Mouse (Mus musculus): Measurements from ENCODE around the gene Gna12. TPM values are rescaled to one million over a fixed set of nuclear protein-coding genes. Genes with fewer than 3 reads are reported as not detected.

Gna12 gene
- total RNA-seq (2015; ENCODE audit: low replicate concordance) (12.1 and 16.1 TPM in 2 replicates), total RNA-seq (2017; ENCODE audit: low replicate concordance) (9.9 and 11.5 TPM in 2 replicates)

DNA sequence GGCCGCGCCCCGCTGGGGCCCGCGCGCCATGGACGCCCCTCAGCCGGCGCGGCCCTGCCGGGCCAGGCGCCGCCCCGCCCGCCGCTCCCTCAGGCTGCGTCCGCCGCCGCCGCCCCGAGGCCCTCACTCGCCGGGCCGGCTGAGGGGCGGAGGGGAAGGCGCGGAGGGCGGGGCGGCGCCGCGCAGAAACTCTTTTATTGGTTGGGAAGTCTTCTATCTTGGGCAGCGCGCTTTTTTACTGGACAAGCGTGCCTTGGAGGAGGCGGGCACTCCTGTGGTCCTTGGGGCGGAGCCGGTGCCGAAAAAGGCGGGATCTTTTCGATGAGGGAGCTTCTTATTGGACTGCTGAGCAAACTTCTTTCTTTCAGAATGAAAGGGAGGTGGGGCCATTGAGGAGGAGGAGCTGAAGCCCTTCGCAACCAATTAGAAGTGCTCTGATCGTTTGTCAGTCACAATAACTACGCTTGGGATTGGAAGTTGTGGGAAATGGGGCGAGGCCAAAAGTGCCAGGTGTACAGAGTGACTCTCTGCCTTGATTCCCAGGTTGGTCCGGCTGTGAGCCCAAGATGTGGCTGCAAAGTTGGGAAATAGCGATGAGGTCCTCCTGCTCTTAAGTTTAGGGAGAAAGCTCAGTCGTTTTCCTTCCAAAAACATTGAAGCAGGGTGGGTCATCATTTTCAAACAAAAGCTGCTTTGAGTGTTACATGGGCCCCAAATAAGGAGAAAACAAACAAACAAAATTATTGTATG, at the start of gene Gna12:
Gna12 (minus strand) TSS at position 118 of the 750 bp plus-strand sequence.
- ATAC-seq (replicated peaks; ENCODE audit: low FRiP score, poor library complexity, severe bottlenecking): peak; percentile 95

DNA sequence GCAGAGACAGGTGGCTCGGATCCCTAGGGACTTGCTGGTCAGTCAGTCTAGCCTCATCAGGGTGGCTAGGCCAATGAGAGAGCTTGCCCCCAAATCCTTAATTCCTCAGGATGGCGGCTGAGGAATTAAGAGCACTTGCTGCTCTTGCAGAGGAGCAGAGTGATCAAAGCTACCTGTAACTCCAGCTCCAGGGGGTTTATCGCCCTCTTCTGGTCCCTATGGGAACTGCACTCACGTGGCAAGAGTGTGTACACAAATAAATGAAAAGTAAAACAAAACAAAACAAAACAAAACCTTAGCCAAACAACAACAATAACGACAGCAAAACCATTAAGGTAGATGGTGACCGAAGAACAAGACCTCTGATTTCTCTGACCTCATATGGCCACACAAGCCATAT, 48.4 kb upstream of the Gna12 start:
- no peak for ATAC-seq (replicated peaks; ENCODE audit: low FRiP score, poor library complexity, severe bottlenecking)

DNA sequence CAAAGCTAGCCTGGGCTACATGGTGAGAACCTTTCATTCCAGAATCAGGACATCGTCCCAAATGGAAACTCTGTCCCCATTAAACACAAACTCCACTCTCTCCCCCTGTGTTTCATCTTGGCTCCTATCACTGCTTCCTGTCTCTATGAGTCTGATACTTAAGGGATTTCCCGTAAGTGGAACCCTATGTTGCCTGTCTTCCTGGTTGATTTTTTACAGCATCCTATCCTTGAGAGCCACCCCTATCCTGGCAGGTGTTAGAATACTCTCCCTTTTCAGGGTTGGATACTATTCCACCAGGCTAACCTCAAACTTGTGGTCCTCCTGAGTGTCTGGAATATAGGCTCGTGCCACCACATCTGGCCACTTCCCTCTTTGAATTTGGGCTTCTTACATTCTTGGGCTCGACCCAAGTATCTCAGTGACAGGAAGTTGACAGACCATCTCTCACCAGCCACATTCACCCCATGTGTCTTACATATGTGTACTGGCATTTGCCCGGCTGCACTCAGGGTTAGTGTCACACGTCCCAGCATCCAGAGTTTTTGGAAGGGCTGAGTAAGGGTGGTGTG, 43.6 kb upstream of the Gna12 start:
- no peak for ATAC-seq (replicated peaks; ENCODE audit: low FRiP score, poor library complexity, severe bottlenecking)

DNA sequence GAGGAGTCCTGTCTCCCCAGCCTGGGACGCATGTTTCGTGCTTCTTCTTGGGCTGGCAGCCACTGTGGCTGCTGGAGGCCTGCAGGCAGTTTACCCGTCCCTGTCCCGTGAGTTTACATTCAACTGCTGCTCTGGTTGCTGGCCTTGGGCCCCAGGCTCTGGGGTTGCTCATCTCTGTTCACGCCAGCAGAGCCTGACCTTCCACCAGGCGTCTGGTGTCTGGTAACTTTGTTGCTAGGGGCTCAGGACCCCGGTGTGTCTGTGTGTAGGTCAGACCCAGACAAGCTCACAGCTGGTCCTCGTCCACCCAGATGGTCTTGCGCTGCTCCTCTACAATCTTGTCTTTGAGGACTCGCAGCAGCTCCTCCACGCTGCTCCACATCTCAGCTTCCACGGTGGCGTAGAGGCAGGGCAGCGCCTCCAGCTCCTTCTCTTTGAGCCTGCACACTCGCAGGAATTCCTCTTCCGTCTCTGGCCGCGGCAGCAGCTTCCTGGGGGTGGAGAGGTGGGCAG, 42.9 kb upstream of the Gna12 start:
- no peak for ATAC-seq (replicated peaks; ENCODE audit: low FRiP score, poor library complexity, severe bottlenecking)

DNA sequence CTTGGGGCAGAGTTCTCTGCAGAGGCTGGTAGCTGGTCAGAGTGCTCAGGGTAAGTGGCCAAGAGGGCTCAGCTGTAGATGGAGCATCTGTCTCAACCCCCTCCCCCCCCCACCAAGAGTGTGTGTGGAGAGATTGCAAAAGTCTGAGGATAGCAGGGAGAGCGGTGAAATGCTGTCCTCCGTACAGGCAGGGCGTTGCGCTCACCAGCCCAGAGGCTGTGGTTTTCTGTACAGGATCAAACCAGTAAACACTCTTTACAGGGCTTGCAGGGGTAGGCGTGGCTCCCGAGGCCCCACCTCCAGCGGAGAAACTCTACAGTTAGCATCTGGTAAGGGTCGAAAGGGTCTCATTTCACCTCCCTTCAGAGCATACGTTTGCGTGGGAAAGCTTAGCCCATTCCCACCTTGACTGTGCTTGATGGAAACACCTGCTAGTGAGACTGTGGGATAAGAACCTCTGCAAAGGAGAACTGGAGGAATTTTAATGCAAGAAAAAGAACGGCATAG, 42.4 kb upstream of the Gna12 start:
- no peak for ATAC-seq (replicated peaks; ENCODE audit: low FRiP score, poor library complexity, severe bottlenecking)

DNA sequence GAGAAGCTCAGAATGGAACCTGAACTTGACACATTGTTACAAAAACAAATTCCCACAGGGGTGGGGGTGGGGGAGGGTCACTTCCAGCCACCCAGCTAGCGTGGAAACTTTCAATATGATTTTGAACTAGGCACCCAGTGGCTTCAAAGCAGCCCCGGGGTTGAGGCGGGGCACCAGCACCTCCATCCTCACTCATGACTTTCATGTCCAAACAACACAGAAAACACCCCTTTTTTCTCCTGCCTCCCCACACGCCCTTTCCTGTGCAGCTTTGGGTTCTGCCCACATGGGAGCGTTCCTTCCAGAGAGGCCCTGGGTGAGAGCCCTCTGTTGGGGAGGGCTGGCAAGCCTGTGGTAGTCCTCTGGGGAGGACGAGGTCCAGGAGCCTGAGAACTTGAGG, 41.0 kb upstream of the Gna12 start:
- ATAC-seq (replicated peaks; ENCODE audit: low FRiP score, poor library complexity, severe bottlenecking): no peak

DNA sequence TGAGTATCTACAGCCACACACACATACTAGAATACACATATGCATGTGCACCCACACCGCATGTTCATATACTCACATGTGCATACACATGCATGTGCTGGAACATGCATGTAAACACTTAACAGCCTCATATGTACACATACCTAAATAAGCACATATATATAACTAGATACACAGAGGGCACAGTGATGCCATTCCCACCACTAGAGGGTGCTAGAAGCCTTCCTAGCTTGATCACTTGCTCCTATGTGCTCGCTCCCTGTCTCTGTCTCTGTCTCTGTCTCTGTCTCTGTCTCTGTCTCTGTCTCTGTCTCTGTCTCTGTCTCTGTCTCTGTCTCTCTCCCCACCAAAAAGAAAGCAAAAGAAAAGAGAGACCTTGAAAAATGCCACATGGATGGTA, 38.8 kb upstream of the Gna12 start:
- ATAC-seq (replicated peaks; ENCODE audit: low FRiP score, poor library complexity, severe bottlenecking): peak; percentile 69; the same call in 1 of the 2 replicates

DNA sequence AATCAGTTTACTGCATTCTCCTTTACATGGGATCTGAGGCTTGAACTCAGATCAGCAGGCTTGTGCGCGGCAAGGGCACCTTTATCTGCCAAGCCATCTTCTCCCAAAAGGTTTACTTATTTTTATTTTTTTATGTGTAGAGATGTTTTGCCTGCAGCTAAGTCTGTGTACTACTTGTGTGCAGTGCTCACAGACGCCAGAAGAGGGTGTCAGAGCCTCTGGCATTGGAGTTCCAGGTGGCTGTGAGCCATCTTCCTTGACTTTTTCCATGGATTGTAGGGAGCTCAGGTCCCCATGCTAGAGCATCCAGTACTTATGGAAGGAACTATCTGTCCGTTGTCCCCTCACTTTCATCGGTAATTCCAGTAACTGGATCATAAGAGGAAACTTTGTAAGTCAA, 29.5 kb upstream of the Gna12 start:
- no peak for ATAC-seq (replicated peaks; ENCODE audit: low FRiP score, poor library complexity, severe bottlenecking)

DNA sequence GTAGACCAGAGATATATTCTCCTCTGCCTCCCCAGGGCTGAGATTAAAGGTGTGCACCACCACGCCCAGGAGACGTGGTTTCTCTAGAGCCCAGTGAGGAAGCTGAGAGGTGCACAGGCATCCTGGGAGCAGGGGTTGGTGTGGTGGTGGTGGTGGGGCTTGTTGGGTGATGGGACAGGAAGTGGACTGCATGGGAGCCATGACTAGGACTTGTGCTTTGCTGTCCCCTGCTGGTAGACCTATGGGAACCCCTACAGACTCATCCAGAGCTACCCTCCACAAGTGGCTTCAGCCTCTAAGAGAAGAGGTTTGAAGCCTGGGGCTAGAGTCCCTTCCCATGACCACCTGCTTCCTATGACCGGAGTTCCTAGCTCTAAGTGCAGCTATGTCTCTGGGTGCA, 28.1 kb upstream of the Gna12 start:
- no peak for ATAC-seq (replicated peaks; ENCODE audit: low FRiP score, poor library complexity, severe bottlenecking)

DNA sequence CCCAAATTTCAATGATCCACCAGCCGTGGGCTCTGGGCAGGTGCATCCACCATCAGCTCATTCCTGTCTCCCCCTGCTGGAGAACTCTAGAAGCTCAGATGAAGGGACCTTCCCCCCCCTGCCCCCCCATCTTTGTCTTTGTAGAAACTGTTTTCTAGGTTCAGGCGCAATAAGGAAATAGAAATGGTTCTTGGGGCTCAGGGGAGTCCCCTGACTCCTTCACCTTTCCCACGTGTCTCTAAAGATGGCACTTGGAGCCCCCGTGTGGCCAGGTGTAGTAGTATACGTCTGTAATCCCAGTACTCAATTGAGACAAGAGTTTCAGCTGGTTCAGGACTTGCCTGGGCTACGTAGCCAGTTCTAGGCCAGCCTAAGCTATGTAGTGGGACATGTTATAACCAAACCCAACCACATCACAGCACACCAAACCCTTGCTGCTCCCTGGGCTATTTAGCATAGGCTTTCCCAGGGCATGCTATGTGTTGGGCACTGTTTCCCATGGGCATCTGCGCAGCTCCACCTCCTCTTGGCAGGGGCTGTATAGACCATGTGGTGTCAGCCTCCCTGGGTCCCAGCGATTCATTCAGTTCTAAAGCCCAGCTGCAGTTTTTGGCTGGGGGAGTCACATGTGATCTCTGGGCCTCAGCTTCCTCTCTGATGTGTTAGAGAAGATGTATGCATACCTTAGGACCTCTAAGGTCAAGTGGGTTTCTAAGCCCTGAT, 27.4 kb upstream of the Gna12 start:
- ATAC-seq (replicated peaks; ENCODE audit: low FRiP score, poor library complexity, severe bottlenecking): peak; percentile 53

DNA sequence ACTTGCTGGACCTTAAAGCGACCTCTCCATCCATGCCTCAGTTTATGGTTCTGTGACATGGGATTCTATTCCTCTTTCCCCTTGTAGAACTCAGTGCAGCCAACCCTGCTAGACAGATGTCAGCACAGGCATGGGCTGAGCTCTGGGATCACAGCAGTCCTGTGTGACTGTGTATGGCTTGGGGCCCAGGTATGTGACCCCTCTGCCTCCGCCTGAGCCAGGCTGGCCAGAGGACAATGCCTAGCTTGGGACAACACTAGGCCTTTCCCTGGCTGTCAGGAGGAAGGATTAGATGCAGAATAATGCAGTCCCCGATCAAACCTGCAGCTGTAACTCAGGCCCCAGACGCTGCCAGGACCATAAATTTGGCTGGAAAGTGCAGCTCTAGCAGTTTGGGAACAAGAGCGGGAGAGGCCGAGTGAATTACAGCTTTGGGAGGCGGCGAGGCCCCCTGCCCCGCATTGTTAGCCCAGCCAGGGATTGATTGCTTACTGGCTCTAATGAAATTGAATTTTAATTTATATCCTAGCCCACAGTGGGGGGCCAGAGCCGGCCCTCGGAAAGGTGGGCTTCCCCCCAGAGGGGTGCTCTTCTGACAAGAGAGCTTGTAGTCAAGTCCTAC, 25.8 kb upstream of the Gna12 start:
- ATAC-seq (replicated peaks; ENCODE audit: low FRiP score, poor library complexity, severe bottlenecking): no peak

DNA sequence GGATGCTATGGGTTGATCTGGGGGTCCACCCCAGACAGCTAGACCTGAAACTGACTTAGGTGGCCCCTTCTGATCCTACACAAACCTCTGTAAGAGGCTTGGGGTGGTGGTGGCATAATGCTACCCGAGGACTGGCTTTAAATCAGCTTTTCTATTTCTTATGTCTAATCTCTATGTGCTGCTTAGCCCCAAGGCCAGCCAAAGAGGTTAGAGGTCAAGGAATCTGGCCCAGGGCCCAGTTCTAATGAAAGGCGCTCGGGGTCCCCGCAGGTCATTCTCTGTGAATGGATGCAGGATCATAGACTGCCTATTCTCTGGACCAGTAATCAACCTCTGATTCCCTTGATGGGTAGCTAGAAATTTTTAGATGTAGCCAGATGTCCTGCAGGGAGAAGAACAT, 24.5 kb upstream of the Gna12 start:
- no peak for ATAC-seq (replicated peaks; ENCODE audit: low FRiP score, poor library complexity, severe bottlenecking)

DNA sequence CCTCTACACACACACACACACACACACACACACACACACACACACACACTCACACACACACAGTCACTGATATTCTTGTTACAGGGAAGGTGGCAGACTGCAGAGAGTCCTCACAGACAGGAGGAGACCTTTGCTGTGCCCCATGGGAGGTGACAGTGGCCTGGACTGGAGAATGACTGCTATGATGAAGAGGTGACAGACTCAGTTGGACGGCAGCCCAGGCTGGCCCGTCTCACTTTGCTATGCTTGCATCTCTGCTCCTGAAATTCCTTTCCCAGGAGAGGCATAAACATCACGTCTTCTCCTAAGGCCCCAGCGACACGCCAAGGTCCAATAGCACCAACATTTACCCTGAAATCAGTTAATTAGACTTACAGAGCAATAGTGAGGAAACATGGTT, 23.5 kb upstream of the Gna12 start:
- ATAC-seq (replicated peaks; ENCODE audit: low FRiP score, poor library complexity, severe bottlenecking): no peak

DNA sequence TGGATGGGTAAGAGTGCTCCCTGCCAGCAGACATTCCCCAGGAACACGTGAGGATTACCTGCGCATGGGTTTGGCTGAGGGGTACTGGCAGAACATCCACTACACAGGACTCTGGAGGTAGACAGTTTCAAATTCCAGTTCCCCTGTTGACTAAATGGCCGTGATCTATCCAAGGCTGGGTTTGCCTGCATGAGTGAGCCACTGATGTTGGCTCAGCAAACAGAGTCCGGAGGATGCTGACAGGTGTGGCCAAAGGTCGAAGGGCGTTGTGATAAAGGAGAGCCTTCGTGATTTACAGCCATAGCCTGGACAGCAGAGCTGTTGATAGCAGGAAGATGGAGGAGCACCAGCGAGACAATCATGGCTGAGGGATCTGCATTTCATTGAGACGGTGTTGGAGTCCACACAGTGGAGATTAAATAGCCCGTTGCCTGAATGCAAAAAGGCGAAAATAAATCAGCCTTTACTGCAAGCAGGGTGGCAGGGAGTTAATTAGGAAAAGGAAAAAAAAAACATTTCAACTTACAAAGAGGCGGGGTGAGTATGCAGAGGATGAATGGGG, 22.3 kb upstream of the Gna12 start:
- no peak for ATAC-seq (replicated peaks; ENCODE audit: low FRiP score, poor library complexity, severe bottlenecking)

DNA sequence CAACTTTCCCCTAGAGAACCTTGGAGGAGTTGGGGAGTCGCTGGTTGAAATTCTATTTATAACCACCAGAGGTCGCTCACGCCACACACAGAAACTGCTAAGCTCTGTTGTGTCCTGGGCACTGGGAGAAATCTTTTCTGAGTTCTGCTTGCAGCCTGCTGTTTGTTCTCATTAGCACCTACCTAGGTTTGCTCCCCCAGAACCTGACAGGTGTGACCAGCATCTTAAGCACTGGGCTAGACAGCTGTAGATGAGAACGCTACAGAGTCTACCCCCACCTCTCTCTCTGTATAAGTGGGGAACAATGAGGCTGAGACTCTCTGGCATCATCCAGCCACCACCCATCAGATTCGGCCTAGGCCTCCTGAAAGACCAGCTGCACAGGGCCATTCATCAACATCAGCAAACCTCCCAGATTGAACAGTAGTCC, 17.1 kb upstream of the Gna12 start:
- peak; percentile 83 for ATAC-seq (replicated peaks; ENCODE audit: low FRiP score, poor library complexity, severe bottlenecking)

DNA sequence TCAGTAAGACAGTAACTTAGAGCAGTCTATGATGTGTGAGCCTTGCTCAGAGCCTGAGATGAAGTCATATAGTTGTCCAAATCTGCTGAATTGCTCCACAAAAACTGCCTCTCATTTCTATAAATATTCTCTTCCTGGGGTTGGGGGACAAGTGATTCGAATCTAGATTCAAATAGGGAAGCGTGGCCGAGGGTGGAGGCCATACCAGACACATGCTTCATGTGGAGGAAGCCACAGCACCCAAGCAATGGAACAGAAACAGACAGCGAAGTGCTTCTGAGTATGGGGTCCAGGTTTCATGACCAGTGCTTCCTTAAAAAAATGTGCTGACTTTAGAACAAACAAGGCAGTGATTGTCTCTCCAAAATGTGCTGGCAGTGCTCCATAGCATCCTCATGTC, 11.7 kb upstream of the Gna12 start:
- ATAC-seq (replicated peaks; ENCODE audit: low FRiP score, poor library complexity, severe bottlenecking): no peak

DNA sequence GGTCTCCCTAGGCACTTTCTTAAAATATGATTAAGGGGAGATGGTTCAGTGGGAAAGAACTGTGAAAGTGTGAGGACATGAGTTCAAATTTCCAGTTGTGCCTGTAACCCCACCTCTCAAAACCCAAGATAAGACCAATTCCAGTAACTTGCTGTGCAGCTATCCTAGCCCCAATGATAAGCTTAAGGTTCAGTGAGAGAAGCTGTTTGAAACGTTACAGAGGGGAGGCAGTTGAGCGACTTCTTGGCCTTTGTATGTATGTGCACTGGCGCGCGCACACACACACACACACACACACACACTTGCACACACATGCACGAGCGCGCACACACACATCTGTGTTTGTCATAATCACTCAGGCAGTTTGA, 817 bp upstream of the Gna12 start:
- no peak for ATAC-seq (replicated peaks; ENCODE audit: low FRiP score, poor library complexity, severe bottlenecking)

DNA sequence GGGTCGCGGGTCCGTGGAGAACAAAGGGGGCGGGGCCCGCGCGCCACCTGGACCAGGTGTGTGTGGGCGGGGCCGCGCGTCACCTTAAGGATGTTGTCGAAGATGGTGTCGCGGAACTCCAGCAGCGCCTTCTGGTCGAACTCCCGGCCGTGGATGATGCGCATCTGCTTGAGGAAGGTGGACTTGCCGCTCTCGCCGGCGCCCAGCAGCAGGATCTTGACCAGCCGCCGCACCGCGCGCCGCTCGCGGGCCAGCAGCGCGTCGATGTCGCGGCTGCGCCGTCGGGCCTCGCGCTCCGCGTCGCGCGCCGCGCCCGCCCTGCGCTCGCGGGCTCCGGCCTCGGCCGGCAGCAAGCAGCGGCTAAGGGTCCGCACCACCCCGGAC, 328 bp downstream of the Gna12 start:
- ATAC-seq (replicated peaks; ENCODE audit: low FRiP score, poor library complexity, severe bottlenecking): no peak

DNA sequence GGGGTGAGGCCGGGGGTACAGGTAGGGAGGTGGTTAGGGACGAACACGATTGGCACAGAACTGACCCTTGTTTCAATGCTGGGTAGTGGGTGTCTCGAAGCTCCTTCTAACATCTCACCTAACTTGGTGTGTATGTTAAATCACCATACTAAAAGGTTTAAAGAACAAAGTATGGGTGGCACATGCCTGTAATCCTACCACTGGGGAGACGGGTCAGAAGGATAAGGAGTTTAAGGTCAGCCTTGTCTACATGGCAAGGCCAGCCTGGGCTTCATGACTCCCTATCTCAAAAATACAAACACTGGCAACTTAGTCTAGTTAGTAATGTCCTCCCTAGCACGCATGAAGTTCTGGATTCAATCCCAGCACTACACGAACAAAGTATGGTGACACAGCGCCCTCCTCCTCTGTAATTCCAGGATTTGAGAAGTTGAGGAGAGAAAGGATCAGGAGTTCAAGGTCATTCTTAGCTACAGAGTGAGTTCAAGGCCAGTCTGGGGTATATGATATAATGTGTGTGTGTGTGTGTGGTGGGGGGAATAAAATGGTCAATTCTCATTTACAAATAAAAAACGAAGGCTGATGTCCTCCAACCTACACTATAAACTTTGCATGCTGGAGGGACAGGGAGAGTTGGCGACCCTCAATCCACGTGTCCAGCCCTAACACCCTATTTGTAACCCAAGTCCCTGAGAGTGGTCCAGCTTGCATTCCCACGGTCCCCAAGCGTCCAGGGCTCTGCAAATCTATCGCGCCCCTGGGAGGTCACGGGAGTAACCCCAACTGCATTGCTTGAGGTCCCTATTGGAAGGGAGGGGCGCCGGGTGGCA, 935 bp downstream of the Gna12 start:
- peak; percentile 8; the same call in 1 of the 2 replicates for ATAC-seq (replicated peaks; ENCODE audit: low FRiP score, poor library complexity, severe bottlenecking)
